Comparison of ENCODE assay signal across 8 mouse cellular contexts in the genomic region with DNA sequence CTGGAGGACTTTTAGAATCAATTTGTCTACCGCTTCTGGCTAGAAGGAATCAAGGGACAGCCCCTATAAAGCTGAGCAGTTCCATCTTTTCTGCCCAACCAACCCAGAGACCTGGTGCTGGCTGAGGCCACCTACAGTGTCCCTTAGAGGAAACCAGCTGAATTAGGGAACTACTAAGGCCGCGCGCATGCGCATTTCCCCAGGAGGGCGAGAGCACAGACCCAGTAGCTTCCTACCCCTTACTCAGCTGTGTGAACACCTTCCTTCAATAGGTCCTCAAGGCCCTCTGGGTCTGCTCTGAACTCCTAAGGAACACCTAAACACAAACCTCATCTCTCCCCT. TPM values are rescaled to one million over a fixed set of nuclear protein-coding genes. Genes with fewer than 3 reads are reported as not detected.
A peak's percentile ranks its signal among the peaks of the same experiment; 100 is the strongest.
DNase-seq lines count a peak whose midpoint lies in the region; ATAC-seq and TF ChIP-seq lines count a peak whose summit lies in the region.

No protein-coding gene starts in this region.

- peaks cover 2% of the 10 kb centered on the region for H3K36me3 ChIP-seq in kidney, adult 2 months (ENCODE audit: control insufficient read depth, insufficient read depth, low read length)
- peaks cover 30% of the 10 kb centered on the region for H3K36me3 ChIP-seq in liver, embryonic 11.5 days (ENCODE audit: control insufficient read depth, insufficient read depth, low read length)
- H3K36me3 ChIP-seq in midbrain, postnatal 0 days (ENCODE audit: insufficient read depth, low read length), result peaks cover 29% of the 10 kb centered on the region
- peaks cover 29% of the 10 kb centered on the region for H3K36me3 ChIP-seq in stomach, embryonic 15.5 days

- 7% methylated on average over 6 of the region's 6 CpGs for WGBS in kidney, adult 2 months
- 5% methylated on average over 6 of the region's 6 CpGs for whole genome bisulfite sequencing in liver, embryonic 11.5 days
- 1% methylated on average over 6 of the region's 6 CpGs for WGBS in midbrain, postnatal 0 days
- WGBS in stomach, embryonic 15.5 days, result 6% methylated on average over 6 of the region's 6 CpGs

- peak; percentile 26; the same call in 1 of the 2 replicates for ATAC-seq in liver, embryonic 11.5 days (replicated peaks; ENCODE audit: low FRiP score)
- peak; percentile 28; the same call in 1 of the 2 replicates for ATAC-seq in midbrain, postnatal 0 days (ENCODE audit: low FRiP score)
- ATAC-seq in stomach, embryonic 15.5 days (ENCODE audit: insufficient read depth, low FRiP score, low read depth), result no peak

- H3K9ac ChIP-seq in liver, embryonic 11.5 days (ENCODE audit: low read depth, low read length), result peak overlapping the region; percentile 27
- peak overlapping the region; percentile 57 for H3K9ac ChIP-seq in midbrain, postnatal 0 days (replicated peaks; ENCODE audit: low read length, poor library complexity, severe bottlenecking)
- peak overlapping the region; percentile 27; the same call in 1 of the 2 replicates for H3K9ac ChIP-seq in stomach, embryonic 15.5 days

- DNase-seq in adrenal gland, postnatal 10 days, result peak; percentile 67
- no peak for DNase-seq in adrenal gland, adult 18-20 months (ENCODE audit: low spot score in 2 of 2)
- peak; percentile 69 to 70 for DNase-seq in cerebellum, postnatal 36 days
- peak; percentile 59 to 67 for DNase-seq in heart, adult 18-20 months
- peak; percentile 58 for DNase-seq in kidney, adult 2 months
- DNase-seq in liver, embryonic 11.5 days (ENCODE audit: low spot score), result peak; percentile 68
- peak; percentile 87 for DNase-seq in midbrain, postnatal 0 days (ENCODE audit: low spot score)

- H3K4me1 ChIP-seq in kidney, adult 2 months (ENCODE audit: control insufficient read depth, insufficient read depth, low read length), result peaks cover 12% of the 10 kb centered on the region
- peaks cover 22% of the 10 kb centered on the region for H3K4me1 ChIP-seq in liver, embryonic 11.5 days (replicated peaks; ENCODE audit: control insufficient read depth, insufficient read depth, low read length)
- peaks cover 26% of the 10 kb centered on the region for H3K4me1 ChIP-seq in midbrain, postnatal 0 days (ENCODE audit: insufficient read depth, low read length)
- H3K4me1 ChIP-seq in stomach, embryonic 15.5 days, result peaks cover 30% of the 10 kb centered on the region

- H3K9me3 ChIP-seq in liver, embryonic 11.5 days (ENCODE audit: control insufficient read depth, low read length), result no peaks in the 10 kb centered on the region
- H3K9me3 ChIP-seq in midbrain, postnatal 0 days (ENCODE audit: low read length), result no peaks in the 10 kb centered on the region
- no peaks in the 10 kb centered on the region for H3K9me3 ChIP-seq in stomach, embryonic 15.5 days

- H3K27me3 ChIP-seq in kidney, adult 2 months (replicated peaks; ENCODE audit: control insufficient read depth, insufficient read depth, low read length), result no peaks in the 10 kb centered on the region
- no peaks in the 10 kb centered on the region for H3K27me3 ChIP-seq in liver, embryonic 11.5 days (replicated peaks; ENCODE audit: control insufficient read depth, insufficient read depth, low read length)
- H3K27me3 ChIP-seq in midbrain, postnatal 0 days (ENCODE audit: insufficient read depth, low read length), result no peaks in the 10 kb centered on the region
- H3K27me3 ChIP-seq in stomach, embryonic 15.5 days (replicated peaks), result no peaks in the 10 kb centered on the region

- peak overlapping the region; percentile 73 for H3K4me2 ChIP-seq in liver, embryonic 11.5 days
- H3K4me2 ChIP-seq in midbrain, postnatal 0 days (ENCODE audit: low read depth, low read length, poor library complexity, severe bottlenecking), result peak overlapping the region; percentile 89
- H3K4me2 ChIP-seq in stomach, embryonic 15.5 days, result peak overlapping the region; percentile 75

- peak overlapping the region; percentile 13; the same call in 1 of the 2 replicates for H3K4me3 ChIP-seq in kidney, adult 2 months (ENCODE audit: insufficient read depth, low read depth, low read length)
- H3K4me3 ChIP-seq in liver, embryonic 11.5 days (ENCODE audit: low read depth, low read length), result peak overlapping the region; percentile 31
- H3K4me3 ChIP-seq in midbrain, postnatal 0 days (ENCODE audit: low read depth, low read length), result peak overlapping the region; percentile 59
- H3K4me3 ChIP-seq in stomach, embryonic 15.5 days (replicated peaks), result peak overlapping the region; percentile 66

- TF ChIP-seq CTCF in kidney, adult 2 months (conservative IDR thresholded peaks at IDR 0.05; ENCODE audit: insufficient read depth, insufficient read length, low read depth, low read length), result no peak
- TF ChIP-seq CTCF in midbrain, postnatal 0 days (IDR thresholded peaks at IDR 0.05), result 0 out of 2 replicates have a peak, but pooled peaks have one; percentile 10

- peak overlapping the region; percentile 74 for H3K27ac ChIP-seq in kidney, adult 2 months (ENCODE audit: insufficient read depth, low read depth, low read length)
- H3K27ac ChIP-seq in liver, embryonic 11.5 days (ENCODE audit: low read depth, low read length), result peak overlapping the region; percentile 81
- peak overlapping the region; percentile 96 for H3K27ac ChIP-seq in midbrain, postnatal 0 days (ENCODE audit: low read depth, low read length)
- H3K27ac ChIP-seq in stomach, embryonic 15.5 days, result peak overlapping the region; percentile 90

- no peak for TF ChIP-seq POLR2A in kidney, adult 2 months (IDR thresholded peaks at IDR 0.05; ENCODE audit: low read depth, low read length)

RNA-seq across cellular contexts. Expression of gene Ccdc28b, which starts 1.3 kb away (rescaled TPM):
- 10 to 100 TPM; 59.4 to 64.4 TPM for total RNA-seq in adrenal gland, postnatal 10 days (2021)
- total RNA-seq in adrenal gland, adult 18-20 months (2021), result 10 to 100 TPM; 29.6 to 35.8 TPM
- total RNA-seq in heart, adult 18-20 months (2021), result 10 to 100 TPM; 14.2 to 15.0 TPM
- 16.2 and 20.8 TPM in 2 replicates for polyA plus RNA-seq in kidney, adult 2 months (2012; rRNA removed)
- polyA plus RNA-seq in liver, embryonic 11.5 days (2014; fragmentation: Nextera tagmentation; extraction: Ambion mirVana), result 27.2 and 33.1 TPM in 2 replicates
- 78.8 and 96.0 TPM in 2 replicates for total RNA-seq in midbrain, postnatal 0 days (2014; rRNA removed)
- polyA plus RNA-seq in midbrain, postnatal 0 days (2015; fragmentation: Nextera tagmentation; extraction: Ambion mirVana), result 174 and 182 TPM in 2 replicates
- polyA plus RNA-seq in stomach, embryonic 15.5 days (2015; fragmentation: Nextera tagmentation; extraction: Ambion mirVana), result 46.5 and 48.5 TPM in 2 replicates

RNA-seq across cellular contexts. Expression of gene Iqcc, which starts 6.1 kb away (rescaled TPM):
- 10 to 100 TPM; 17.4 to 28.2 TPM for total RNA-seq in adrenal gland, postnatal 10 days (2021)
- total RNA-seq in adrenal gland, adult 18-20 months (2021), result 10 to 100 TPM; 27.0 to 28.6 TPM
- total RNA-seq in heart, adult 18-20 months (2021), result 10 to 100 TPM; 16.4 to 18.8 TPM
- 66.5 and 67.4 TPM in 2 replicates for polyA plus RNA-seq in kidney, adult 2 months (2012; rRNA removed)
- polyA plus RNA-seq in liver, embryonic 11.5 days (2014; fragmentation: Nextera tagmentation; extraction: Ambion mirVana), result 23.6 and 25.3 TPM in 2 replicates
- total RNA-seq in midbrain, postnatal 0 days (2014; rRNA removed), result 7.9 and 33.0 TPM in 2 replicates
- polyA plus RNA-seq in midbrain, postnatal 0 days (2015; fragmentation: Nextera tagmentation; extraction: Ambion mirVana), result 17.2 and 20.2 TPM in 2 replicates
- polyA plus RNA-seq in stomach, embryonic 15.5 days (2015; fragmentation: Nextera tagmentation; extraction: Ambion mirVana), result 25.0 and 29.5 TPM in 2 replicates

RNA-seq across cellular contexts. Expression of gene Dcdc2b, which starts 10.9 kb away (rescaled TPM):
- total RNA-seq in adrenal gland, postnatal 10 days (2021), result 1 to 10 TPM in 1 of 2 experiments, under 1 TPM in 1; 0.99 to 2.0 TPM
- total RNA-seq in adrenal gland, adult 18-20 months (2021), result 1 to 10 TPM; 1.5 to 1.7 TPM
- under 1 TPM; 0.74 to 0.90 TPM for total RNA-seq in heart, adult 18-20 months (2021)
- 2.2 and 3.7 TPM in 2 replicates for polyA plus RNA-seq in kidney, adult 2 months (2012; rRNA removed)
- polyA plus RNA-seq in liver, embryonic 11.5 days (2014; fragmentation: Nextera tagmentation; extraction: Ambion mirVana), result 0.57 and 1.5 TPM in 2 replicates
- 0.82 and 3.9 TPM in 2 replicates for total RNA-seq in midbrain, postnatal 0 days (2014; rRNA removed)
- 2.7 and 4.4 TPM in 2 replicates for polyA plus RNA-seq in midbrain, postnatal 0 days (2015; fragmentation: Nextera tagmentation; extraction: Ambion mirVana)
- 1.7 and 2.4 TPM in 2 replicates for polyA plus RNA-seq in stomach, embryonic 15.5 days (2015; fragmentation: Nextera tagmentation; extraction: Ambion mirVana)

RNA-seq across cellular contexts. Expression of gene Txlna, which starts 15.9 kb away (rescaled TPM):
- total RNA-seq in adrenal gland, postnatal 10 days (2021), result 10 to 100 TPM; 56.7 to 61.2 TPM
- 10 to 100 TPM; 63.5 to 69.2 TPM for total RNA-seq in adrenal gland, adult 18-20 months (2021)
- 10 to 100 TPM; 22.8 to 24.4 TPM for total RNA-seq in heart, adult 18-20 months (2021)
- 22.7 and 24.3 TPM in 2 replicates for polyA plus RNA-seq in kidney, adult 2 months (2012; rRNA removed)
- polyA plus RNA-seq in liver, embryonic 11.5 days (2014; fragmentation: Nextera tagmentation; extraction: Ambion mirVana), result 70.6 and 76.7 TPM in 2 replicates
- total RNA-seq in midbrain, postnatal 0 days (2014; rRNA removed), result 33.4 and 38.2 TPM in 2 replicates
- 25.6 and 27.2 TPM in 2 replicates for polyA plus RNA-seq in midbrain, postnatal 0 days (2015; fragmentation: Nextera tagmentation; extraction: Ambion mirVana)
- 63.0 and 66.1 TPM in 2 replicates for polyA plus RNA-seq in stomach, embryonic 15.5 days (2015; fragmentation: Nextera tagmentation; extraction: Ambion mirVana)

RNA-seq across cellular contexts. Expression of gene Tmem234, which starts 24.5 kb away (rescaled TPM):
- 10 to 100 TPM; 83.6 to 86.2 TPM for total RNA-seq in adrenal gland, postnatal 10 days (2021)
- 100 to 1,000 TPM in 1 of 2 experiments, 10 to 100 TPM in 1; 84.9 to 105 TPM for total RNA-seq in adrenal gland, adult 18-20 months (2021)
- 10 to 100 TPM; 40.6 to 45.1 TPM for total RNA-seq in heart, adult 18-20 months (2021)
- polyA plus RNA-seq in kidney, adult 2 months (2012; rRNA removed), result 160 and 162 TPM in 2 replicates
- 207 and 228 TPM in 2 replicates for polyA plus RNA-seq in liver, embryonic 11.5 days (2014; fragmentation: Nextera tagmentation; extraction: Ambion mirVana)
- 146 and 189 TPM in 2 replicates for total RNA-seq in midbrain, postnatal 0 days (2014; rRNA removed)
- 210 and 232 TPM in 2 replicates for polyA plus RNA-seq in midbrain, postnatal 0 days (2015; fragmentation: Nextera tagmentation; extraction: Ambion mirVana)
- 194 and 200 TPM in 2 replicates for polyA plus RNA-seq in stomach, embryonic 15.5 days (2015; fragmentation: Nextera tagmentation; extraction: Ambion mirVana)

Comparison
In these comparisons a context has a peak if more than half of its experiments do, and no peak if none do; other contexts are left out.
1. DNase-seq: peak in adrenal gland, postnatal 10 days (single experiment), cerebellum, postnatal 36 days (2 of 2), heart, adult 18-20 months (2 of 2), kidney, adult 2 months (single experiment), liver, embryonic 11.5 days (single experiment) and midbrain, postnatal 0 days (single experiment); none in adrenal gland, adult 18-20 months (0 of 2).
2. H3K4me3 ChIP-seq: peak in every context shown above with its lines; median percentile 66 in stomach, embryonic 15.5 days; 59 in midbrain, postnatal 0 days; 31 in liver, embryonic 11.5 days; 13 in kidney, adult 2 months.
3. Peak in every context shown above with its lines, with median percentiles within 50 percentile points of each other: H3K27ac ChIP-seq, H3K4me2 ChIP-seq and H3K9ac ChIP-seq.